Mouse (Mus musculus) stomach, postnatal 0 days (tissue): Measurements from ENCODE around the gene Sbf2.
"Not testable (repeated sequence)": the region's sequence is repeated elsewhere in the genome, so short reads cannot be mapped to it uniquely, and the experiment has no call there.

ENCODE experiments used
- CTCF ChIP-seq: IDR thresholded peaks from 2 replicates; pipeline ENCODE4 v1.5.1; 2016; ENCODE audit warnings: antibody characterized with exemption, low read depth, mild to moderate bottlenecking, moderate library complexity
- EP300 ChIP-seq: optimal IDR thresholded peaks from 2 replicates; pipeline ENCODE3; 2016; ENCODE audit warnings: antibody characterized with exemption

DNA sequence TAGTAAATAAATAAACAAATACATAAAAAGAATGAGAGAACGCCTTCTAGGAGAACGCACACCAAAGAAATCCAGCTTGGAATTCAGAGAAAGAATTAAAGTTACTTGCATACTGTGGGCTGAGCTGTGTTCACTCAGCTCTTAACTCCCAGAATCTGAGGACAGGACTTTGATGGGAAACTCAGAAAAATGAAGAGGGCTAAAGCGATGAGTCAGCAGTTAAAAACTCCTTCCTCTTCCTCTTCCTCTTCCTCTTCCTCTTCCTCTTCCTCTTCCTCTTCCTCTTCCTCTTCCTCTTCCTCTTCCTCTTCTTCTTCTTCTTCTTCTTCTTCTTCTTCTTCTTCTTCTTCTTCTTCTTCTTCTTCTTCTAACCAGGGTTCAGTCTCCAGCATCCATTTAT lies 25.2 kb upstream of the Sbf2 start:
- TF ChIP-seq CTCF, EP300: not testable (repeated sequence)
